Mouse (Mus musculus) lung, adult 2 months (tissue): ENCODE data around the gene Nfx1.

ENCODE experiments used
- CTCF ChIP-seq: fragments of 200-500 bp; IDR thresholded peaks from 2 replicates; pipeline ENCODE4 v1.5.1; 2011; ENCODE audit warnings: mild to moderate bottlenecking, low read length, control low read depth; ENCODE audit not compliant: insufficient read depth
- POLR2A ChIP-seq: fragments of 200-500 bp; IDR thresholded peaks from 2 replicates; pipeline ENCODE4 v1.6.1; 2011; ENCODE audit warnings: low read depth, mild to moderate bottlenecking, control low read depth, low read length, borderline replicate concordance; ENCODE audit errors: extremely low read depth

GRCm38 (mm10) chr4:41050726-41051675, 80.3 kb downstream of the Nfx1 start:
- TF ChIP-seq POLR2A (no peak), CTCF (peak; percentile 74)
